Mouse (Mus musculus) MEL (cell line): ENCODE results near the gene Adipor2.

Experiments
- GABPA ChIP-seq: IDR thresholded peaks from 2 replicates; pipeline ENCODE4 v1.6.1; 2012; ENCODE audit warnings: low read depth, mild to moderate bottlenecking, inconsistent platforms, low read length, improper control_type of control experiment, moderate library complexity
- KAT2A ChIP-seq: conservative IDR thresholded peaks from 2 replicates; pipeline ENCODE4 v1.6.1; 2012; ENCODE audit warnings: low read depth, low read length, improper control_type of control experiment, inconsistent platforms
- POLR2A ChIP-seq, 2 experiments: IDR thresholded peaks; 2 replicates each; pipeline ENCODE4 v1.6.1; 2011 to 2012; ENCODE audit warnings: low read length in 2 of 2, mild to moderate bottlenecking in 2 of 2, control low read depth in 1 of 2, improper control_type of control experiment in 1 of 2, low read depth in 1 of 2, moderate library complexity in 1 of 2; ENCODE audit not compliant: control insufficient read depth in 1 of 2, insufficient read depth in 1 of 2, poor library complexity in 1 of 2
- USF1 ChIP-seq: IDR thresholded peaks from 2 replicates; pipeline ENCODE4 v1.6.1; 2014; ENCODE audit warnings: low read depth, mild to moderate bottlenecking, inconsistent platforms, low read length, improper control_type of control experiment, moderate library complexity

GRCm38 (mm10) chr6:119414262-119415043 lies 3.1 kb downstream of the Adipor2 start:
- TF ChIP-seq POLR2A (IDR thresholded peaks at IDR 0.05; ENCODE audit: control insufficient read depth in 1 of 2, insufficient read depth in 1 of 2, low read depth in 1 of 2, low read length in 2 of 2, poor library complexity in 1 of 2) = no peak
- TF ChIP-seq KAT2A = no peak
- TF ChIP-seq GABPA = no peak
- no peak for TF ChIP-seq USF1
